Mouse (Mus musculus): ENCODE results near the gene Elovl5.

DNA sequence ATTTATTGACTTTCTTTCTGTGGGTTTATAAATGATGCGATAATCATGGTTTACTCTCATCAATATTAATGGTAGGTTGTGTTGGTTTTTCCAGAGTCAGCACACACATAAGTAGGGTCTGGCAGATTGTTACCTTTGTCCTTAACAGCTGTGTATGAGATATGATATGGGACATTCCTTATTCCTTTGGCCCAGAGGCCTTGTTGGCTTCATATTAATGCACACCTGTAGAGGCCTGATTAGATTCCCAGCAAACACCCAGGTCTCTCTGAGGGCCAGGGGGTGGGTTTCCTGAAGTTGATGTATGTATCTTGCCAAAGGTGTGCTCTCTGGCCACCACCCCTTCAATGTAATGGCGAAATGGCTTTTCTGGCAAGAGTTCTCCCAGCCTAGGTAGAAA is 13.0 kb upstream of the Elovl5 start:
- TF ChIP-seq CTCF (IDR thresholded peaks at IDR 0.05; ENCODE audit: low read depth) (no peak), EP300 (IDR thresholded peaks at IDR 0.05; ENCODE audit: low read depth) (no peak)
